Mouse (Mus musculus): ENCODE data around the gene Olfr309. TPM values are rescaled to one million over a fixed set of nuclear protein-coding genes. Genes with fewer than 3 reads are reported as not detected.
"Not testable (repeated sequence)": the region's sequence is repeated elsewhere in the genome, so short reads cannot be mapped to it uniquely, and the experiment has no call there.

Olfr309 gene
- total RNA-seq (2021), result not detected

DNA sequence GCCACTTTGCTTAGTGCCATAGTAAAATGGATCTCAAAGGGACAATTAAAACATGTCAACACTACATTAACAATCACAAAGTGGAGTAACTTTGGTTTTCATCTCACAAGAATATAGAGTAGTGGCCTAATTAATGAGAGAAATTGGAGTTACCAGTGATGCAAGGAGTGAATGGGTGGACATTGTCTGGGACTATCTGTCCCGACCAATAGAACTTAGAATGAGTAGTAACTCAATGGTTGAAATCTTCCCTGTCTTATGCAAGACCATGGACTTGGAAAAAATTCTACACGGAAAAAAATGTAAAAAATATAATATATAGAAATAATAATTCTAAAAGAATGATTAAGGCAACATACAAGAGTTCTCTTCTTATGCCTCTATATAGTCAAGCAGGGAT is at the start of gene Olfr309:
Gene Olfr309, minus strand, starts transcription at position 101 of the 400 bp plus-strand sequence.
- DNase-seq (ENCODE audit: low spot score in 2 of 2), result no peak
- intact Hi-C loops (cut with DNase I), result no loop called here

DNA sequence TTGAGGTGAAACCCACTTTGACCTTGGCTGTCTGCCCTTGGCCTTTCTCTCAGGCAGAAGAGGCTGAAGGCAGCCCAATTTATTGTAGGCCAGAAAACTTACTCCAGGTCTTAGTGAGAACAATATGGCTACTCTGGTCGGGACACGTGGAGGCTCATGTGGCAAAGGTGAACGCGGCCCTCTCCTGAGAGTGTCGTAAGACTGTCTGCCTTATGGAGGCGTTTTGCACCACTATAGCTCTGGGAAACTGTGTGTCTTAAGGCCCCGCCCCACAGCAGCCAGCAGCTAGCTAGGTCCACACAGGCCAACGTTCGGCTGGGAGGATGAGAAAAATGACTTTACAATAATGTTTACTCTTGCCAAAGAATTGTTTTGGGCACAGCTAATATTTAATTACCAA is 32.8 kb upstream of the Olfr309 start:
- intact Hi-C loops (cut with DNase I); DNase-seq (ENCODE audit: low spot score in 2 of 2): not testable (repeated sequence)

DNA sequence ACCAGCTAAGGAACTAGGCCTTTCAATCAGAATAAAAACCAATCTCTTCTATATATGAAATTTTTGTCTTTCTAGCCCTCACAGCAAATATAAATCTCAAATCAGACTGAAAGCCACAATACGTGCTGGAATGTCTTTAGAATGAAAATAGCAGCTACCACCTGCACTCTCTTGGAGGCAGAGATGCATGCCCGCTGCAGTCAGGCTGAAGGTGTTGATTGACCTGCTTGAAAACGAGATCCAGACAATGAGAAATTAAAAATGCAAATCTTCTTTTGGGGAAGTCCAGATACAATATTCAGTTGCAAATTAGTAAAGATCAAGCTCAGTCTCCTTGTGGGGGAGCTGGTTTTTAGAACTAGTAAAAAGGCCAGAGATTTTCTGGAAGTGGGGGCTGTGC is 30.7 kb upstream of the Olfr309 start:
- intact Hi-C loops (cut with DNase I), result no loop called here
- no peak for DNase-seq (ENCODE audit: low spot score in 2 of 2)

DNA sequence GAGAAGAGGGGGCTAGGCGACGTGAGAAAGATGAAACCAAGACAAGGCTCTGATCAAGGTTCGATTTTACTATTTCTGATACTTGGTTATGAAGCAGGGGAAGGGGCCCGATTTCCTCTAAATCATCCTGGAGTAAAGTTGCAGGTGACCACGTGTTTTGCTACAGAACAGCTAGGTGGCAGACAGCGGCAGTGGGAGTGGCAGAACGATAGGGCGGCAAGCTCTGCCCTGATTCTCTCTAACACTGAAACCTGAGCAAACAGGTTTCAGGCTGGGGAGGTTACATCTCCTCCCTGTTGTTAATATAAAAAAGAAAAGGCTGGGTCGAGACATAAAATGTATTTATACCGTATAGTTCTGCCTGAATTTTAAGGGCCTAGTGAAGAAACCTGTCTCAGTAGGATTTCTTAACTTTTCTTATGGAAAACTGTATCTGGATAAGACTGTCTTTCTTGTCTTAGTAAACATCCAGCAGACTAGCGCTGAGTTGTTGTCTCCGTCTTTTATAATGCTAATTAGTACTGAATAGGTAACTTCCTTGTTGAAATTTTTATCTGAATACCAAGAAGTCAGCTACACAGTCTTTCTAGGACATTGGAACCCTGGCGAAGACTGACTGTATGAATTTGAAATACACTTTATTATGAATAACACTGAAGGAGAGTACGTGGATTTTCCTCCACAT is 29.5 kb upstream of the Olfr309 start:
- no peak for DNase-seq (ENCODE audit: low spot score in 2 of 2)
- intact Hi-C loops (cut with DNase I), result no loop called here

GRCm38 (mm10) chr7:86337486-86337885 is 24.0 kb upstream of the Olfr309 start, which contains the start of gene Olfr307:
TSS of gene Olfr307 (minus strand) at chr7:86337586.
- no peak for DNase-seq (ENCODE audit: low spot score in 2 of 2)
- intact Hi-C loops (cut with DNase I), result no loop called here

GRCm38 (mm10) chr7:86325530-86325929 is 12.0 kb upstream of the Olfr309 start, which contains the start of gene Olfr308:
TSS of gene Olfr308 (minus strand) at chr7:86325630.
- no peak for DNase-seq (ENCODE audit: low spot score in 2 of 2)
- intact Hi-C loops (cut with DNase I), result no loop called here

- intact Hi-C loops (cut with DNase I), result no loop called here
- no peak for DNase-seq (ENCODE audit: low spot score in 2 of 2)
Observed at GRCm38 (mm10) chr7:86321323-86321722, 7.8 kb upstream of the Olfr309 start.

GRCm38 (mm10) chr7:86277072-86277471 is 36.4 kb downstream of the Olfr309 start, which contains the start of gene Olfr310:
TSS of gene Olfr310 (minus strand) at chr7:86277172.
- no peak for DNase-seq (ENCODE audit: low spot score in 2 of 2)
- intact Hi-C loops (cut with DNase I), result no loop called here

Small RNA genes lying within 50 kb of the gene (microRNA-seq; reads per million reads assigned to microRNA genes)
- not detected for gene Gm23192

Other genes with a start within 250 kb of the Olfr309 start
- not detected for gene Vmn2r75, start 141.9 kb downstream of the Olfr309 start, total RNA-seq (2021)
- gene Vmn2r76, start 67.4 kb downstream of the Olfr309 start, total RNA-seq (2021), result not detected
- not detected for gene Olfr310, start 36.5 kb downstream of the Olfr309 start, total RNA-seq (2021)
- not detected for gene Olfr308, start 11.9 kb upstream of the Olfr309 start, total RNA-seq (2021)
- gene Olfr307, start 23.9 kb upstream of the Olfr309 start, total RNA-seq (2021), result not detected
- gene Olfr305, start 53.2 kb upstream of the Olfr309 start, total RNA-seq (2021), result not detected
- not detected for gene Olfr304, start 73.0 kb upstream of the Olfr309 start, total RNA-seq (2021)
- gene Olfr303, start 84.1 kb upstream of the Olfr309 start, total RNA-seq (2021), result not detected
- gene Olfr301, start 90.1 kb upstream of the Olfr309 start, total RNA-seq (2021), result not detected
- gene Olfr299, start 146.2 kb upstream of the Olfr309 start, total RNA-seq (2021), result not detected
- gene Olfr298, start 178.8 kb upstream of the Olfr309 start, total RNA-seq (2021), result not detected
- not detected for gene Olfr297, start 206.3 kb upstream of the Olfr309 start, total RNA-seq (2021)

Data from left cerebral cortex, postnatal 36 days (tissue).